Mouse (Mus musculus): Measurements from ENCODE around the gene Atp6v1e1. TPM values are rescaled to one million over a fixed set of nuclear protein-coding genes. Genes with fewer than 3 reads are reported as not detected.
"Not testable (repeated sequence)": the region's sequence is repeated elsewhere in the genome, so short reads cannot be mapped to it uniquely, and the experiment has no call there.

Atp6v1e1 gene
- 176 and 188 TPM in 2 replicates for polyA plus RNA-seq (2015; fragmentation: Nextera tagmentation; extraction: Ambion mirVana)

GRCm38 (mm10) chr6:120822307-120822928 is at the start of gene Atp6v1e1:
Atp6v1e1 (minus strand) TSS chr6:120822793.
- ATAC-seq (ENCODE audit: low FRiP score, low TSS enrichment), result peak; percentile 99
- under 1% methylated on average over 40 of the region's 41 CpGs for WGBS
- peak within 1 kb of the TSS; percentile 92 for H3K9ac ChIP-seq (replicated peaks; ENCODE audit: low read length)
- peak within 1 kb of the TSS; percentile 97 for H3K27ac ChIP-seq (ENCODE audit: low read length)
- peaks cover 4% of the 10 kb centered on the region for H3K9me3 ChIP-seq (ENCODE audit: low read length)
- peak within 1 kb of the TSS; percentile 72 for H3K4me2 ChIP-seq (replicated peaks; ENCODE audit: low read depth, low read length)
- peaks cover 10% of the 10 kb centered on the region for H3K4me1 ChIP-seq (ENCODE audit: insufficient read depth, low read length)
- H3K27me3 ChIP-seq (ENCODE audit: insufficient read depth, low read length), result no peaks in the 10 kb centered on the region
- peak within 1 kb of the TSS; percentile 99 for H3K4me3 ChIP-seq (ENCODE audit: low read length)
- H3K36me3 ChIP-seq (ENCODE audit: insufficient read depth, low read length), result peaks cover 16% of the 10 kb centered on the region

GRCm38 (mm10) chr6:120871286-120871685 is 48.7 kb upstream of the Atp6v1e1 start:
- no peaks in the 10 kb centered on the region for H3K27me3 ChIP-seq (ENCODE audit: insufficient read depth, low read length)

GRCm38 (mm10) chr6:120868824-120869223 is 46.2 kb upstream of the Atp6v1e1 start:
- H3K9me3 ChIP-seq (ENCODE audit: low read length), result no peaks in the 10 kb centered on the region
- peaks cover 10% of the 10 kb centered on the region; the same call in 1 of the 2 replicates for H3K36me3 ChIP-seq (ENCODE audit: insufficient read depth, low read length)
- no peaks in the 10 kb centered on the region for H3K27me3 ChIP-seq (ENCODE audit: insufficient read depth, low read length)
- WGBS, result 76% methylated on average over 1 of the region's 1 CpGs
- no peak overlapping the region for H3K27ac ChIP-seq (ENCODE audit: low read length)
- H3K4me3 ChIP-seq (ENCODE audit: low read length), result no peak overlapping the region
- H3K4me1 ChIP-seq (ENCODE audit: insufficient read depth, low read length), result no peaks in the 10 kb centered on the region
- ATAC-seq (ENCODE audit: low FRiP score, low TSS enrichment), result no peak
- no peak overlapping the region for H3K4me2 ChIP-seq (replicated peaks; ENCODE audit: low read depth, low read length)
- no peak overlapping the region for H3K9ac ChIP-seq (replicated peaks; ENCODE audit: low read length)

More at GRCm38 (mm10) chr6:120871286-120871685, 48.7 kb upstream of the Atp6v1e1 start:
- no peaks in the 10 kb centered on the region for H3K9me3 ChIP-seq (ENCODE audit: low read length)
- no peak overlapping the region for H3K4me2 ChIP-seq (replicated peaks; ENCODE audit: low read depth, low read length)
- H3K4me1 ChIP-seq (ENCODE audit: insufficient read depth, low read length), result no peaks in the 10 kb centered on the region
- H3K9ac ChIP-seq (replicated peaks; ENCODE audit: low read length), result no peak overlapping the region
- H3K36me3 ChIP-seq (ENCODE audit: insufficient read depth, low read length), result peaks cover 7% of the 10 kb centered on the region; the same call in 1 of the 2 replicates
- 69% methylated on average over 2 of the region's 2 CpGs for WGBS
- no peak overlapping the region for H3K27ac ChIP-seq (ENCODE audit: low read length)
- H3K4me3 ChIP-seq (ENCODE audit: low read length), result no peak overlapping the region
- ATAC-seq (ENCODE audit: low FRiP score, low TSS enrichment), result no peak

- no peak overlapping the region for H3K9ac ChIP-seq (replicated peaks; ENCODE audit: low read length)
- H3K4me3 ChIP-seq (ENCODE audit: low read length), result no peak overlapping the region
- H3K4me2 ChIP-seq (replicated peaks; ENCODE audit: low read depth, low read length), result no peak overlapping the region
- ATAC-seq (ENCODE audit: low FRiP score, low TSS enrichment), result no peak
- WGBS, result 84% methylated on average over 9 of the region's 9 CpGs
- H3K36me3 ChIP-seq (ENCODE audit: insufficient read depth, low read length), result peaks cover 17% of the 10 kb centered on the region; the same call in 1 of the 2 replicates
- H3K9me3 ChIP-seq (ENCODE audit: low read length), result no peaks in the 10 kb centered on the region
- H3K27me3 ChIP-seq (ENCODE audit: insufficient read depth, low read length), result no peaks in the 10 kb centered on the region
- H3K4me1 ChIP-seq (ENCODE audit: insufficient read depth, low read length), result no peaks in the 10 kb centered on the region
- H3K27ac ChIP-seq (ENCODE audit: low read length), result no peak overlapping the region
These were observed 43.6 kb upstream of the Atp6v1e1 start for GRCm38 (mm10) chr6:120866051-120866814.

GRCm38 (mm10) chr6:120860079-120860478 is 37.5 kb upstream of the Atp6v1e1 start:
- WGBS, result 95% methylated on average over 3 of the region's 3 CpGs
- Histone ChIP-seq H3K4me1 (ENCODE audit: insufficient read depth, low read length) (0 out of 2 replicates have a peak, but pooled peaks cover 4% of the 10 kb centered on the region), H3K27ac (ENCODE audit: low read length) (no peak overlapping the region), H3K4me2 (replicated peaks; ENCODE audit: low read depth, low read length) (no peak overlapping the region), H3K9me3 (ENCODE audit: low read length) (peaks cover 6% of the 10 kb centered on the region; the same call in 1 of the 2 replicates), H3K36me3 (ENCODE audit: insufficient read depth, low read length) (peaks cover 13% of the 10 kb centered on the region), H3K27me3 (ENCODE audit: insufficient read depth, low read length) (no peaks in the 10 kb centered on the region), H3K4me3 (ENCODE audit: low read length) (no peak overlapping the region), H3K9ac (replicated peaks; ENCODE audit: low read length) (no peak overlapping the region)
- ATAC-seq (ENCODE audit: low FRiP score, low TSS enrichment), result no peak

GRCm38 (mm10) chr6:120858217-120858711 is 35.7 kb upstream of the Atp6v1e1 start:
- Histone ChIP-seq H3K4me2 (replicated peaks; ENCODE audit: low read depth, low read length) (no peak overlapping the region), H3K27ac (ENCODE audit: low read length) (no peak overlapping the region), H3K4me1 (ENCODE audit: insufficient read depth, low read length) (0 out of 2 replicates have a peak, but pooled peaks cover 4% of the 10 kb centered on the region), H3K27me3 (ENCODE audit: insufficient read depth, low read length) (no peaks in the 10 kb centered on the region), H3K9ac (replicated peaks; ENCODE audit: low read length) (no peak overlapping the region), H3K36me3 (ENCODE audit: insufficient read depth, low read length) (peaks cover 23% of the 10 kb centered on the region), H3K9me3 (ENCODE audit: low read length) (peaks cover 7% of the 10 kb centered on the region; the same call in 1 of the 2 replicates), H3K4me3 (ENCODE audit: low read length) (no peak overlapping the region)
- 59% methylated on average over 8 of the region's 8 CpGs for WGBS
- ATAC-seq (ENCODE audit: low FRiP score, low TSS enrichment), result no peak

GRCm38 (mm10) chr6:120854413-120854812 is 31.8 kb upstream of the Atp6v1e1 start:
- H3K27ac ChIP-seq (ENCODE audit: low read length), result no peak overlapping the region
- H3K4me1 ChIP-seq (ENCODE audit: insufficient read depth, low read length), result 0 out of 2 replicates have a peak, but pooled peaks cover 4% of the 10 kb centered on the region
- 88% methylated on average over 10 of the region's 10 CpGs for WGBS

GRCm38 (mm10) chr6:120850720-120851119 is 28.1 kb upstream of the Atp6v1e1 start:
- H3K9me3 ChIP-seq (ENCODE audit: low read length); H3K9ac ChIP-seq (replicated peaks; ENCODE audit: low read length); H3K27ac ChIP-seq (ENCODE audit: low read length); H3K4me2 ChIP-seq (replicated peaks; ENCODE audit: low read depth, low read length); H3K4me3 ChIP-seq (ENCODE audit: low read length); ATAC-seq (ENCODE audit: low FRiP score, low TSS enrichment); H3K4me1 ChIP-seq (ENCODE audit: insufficient read depth, low read length); H3K27me3 ChIP-seq (ENCODE audit: insufficient read depth, low read length): not testable (repeated sequence)
- H3K36me3 ChIP-seq (ENCODE audit: insufficient read depth, low read length), result peaks cover 29% of the 10 kb centered on the region

More at GRCm38 (mm10) chr6:120854413-120854812, 31.8 kb upstream of the Atp6v1e1 start:
- Histone ChIP-seq H3K36me3 (ENCODE audit: insufficient read depth, low read length) (peaks cover 23% of the 10 kb centered on the region), H3K4me2 (replicated peaks; ENCODE audit: low read depth, low read length) (no peak overlapping the region), H3K9me3 (ENCODE audit: low read length) (peaks cover 7% of the 10 kb centered on the region; the same call in 1 of the 2 replicates), H3K9ac (replicated peaks; ENCODE audit: low read length) (no peak overlapping the region), H3K4me3 (ENCODE audit: low read length) (no peak overlapping the region), H3K27me3 (ENCODE audit: insufficient read depth, low read length) (no peaks in the 10 kb centered on the region)
- no peak for ATAC-seq (ENCODE audit: low FRiP score, low TSS enrichment)

- no peak for ATAC-seq (ENCODE audit: low FRiP score, low TSS enrichment)
- Histone ChIP-seq H3K9ac (replicated peaks; ENCODE audit: low read length) (no peak overlapping the region), H3K4me2 (replicated peaks; ENCODE audit: low read depth, low read length) (no peak overlapping the region), H3K4me3 (ENCODE audit: low read length) (no peak overlapping the region), H3K27me3 (ENCODE audit: insufficient read depth, low read length) (no peaks in the 10 kb centered on the region), H3K27ac (ENCODE audit: low read length) (no peak overlapping the region), H3K4me1 (ENCODE audit: insufficient read depth, low read length) (peaks cover 6% of the 10 kb centered on the region; the same call in 1 of the 2 replicates), H3K36me3 (ENCODE audit: insufficient read depth, low read length) (peaks cover 9% of the 10 kb centered on the region), H3K9me3 (ENCODE audit: low read length) (peaks cover 3% of the 10 kb centered on the region; the same call in 1 of the 2 replicates)
- WGBS, result 94% methylated on average over 5 of the region's 5 CpGs
These were observed 19.2 kb upstream of the Atp6v1e1 start for GRCm38 (mm10) chr6:120841754-120842153.
